Mouse (Mus musculus): ENCODE measurements at regions not wholly inside any gene's neighbourhood (a gene's known extent, or its start where the extent isn't known, plus 50 kb on each side); places are given as distances from the start of the nearest gene placed in this dataset.

- no peak for TF ChIP-seq CTCF (IDR thresholded peaks at IDR 0.05; ENCODE audit: borderline replicate concordance, extremely low read depth, insufficient read depth, insufficient read length)
- TF ChIP-seq POLR2A (IDR thresholded peaks at IDR 0.05; ENCODE audit: borderline replicate concordance, extremely low read depth, insufficient read depth, insufficient read length, poor library complexity, severe bottlenecking), result no peak
Observed at GRCm38 (mm10) chr15:64535160-64535559, 282.3 kb upstream of the Gm21798 start.

All from brain, embryonic 14.5 days (tissue).